ENCODE assay signal across 8 mouse cellular contexts in the genomic region with DNA sequence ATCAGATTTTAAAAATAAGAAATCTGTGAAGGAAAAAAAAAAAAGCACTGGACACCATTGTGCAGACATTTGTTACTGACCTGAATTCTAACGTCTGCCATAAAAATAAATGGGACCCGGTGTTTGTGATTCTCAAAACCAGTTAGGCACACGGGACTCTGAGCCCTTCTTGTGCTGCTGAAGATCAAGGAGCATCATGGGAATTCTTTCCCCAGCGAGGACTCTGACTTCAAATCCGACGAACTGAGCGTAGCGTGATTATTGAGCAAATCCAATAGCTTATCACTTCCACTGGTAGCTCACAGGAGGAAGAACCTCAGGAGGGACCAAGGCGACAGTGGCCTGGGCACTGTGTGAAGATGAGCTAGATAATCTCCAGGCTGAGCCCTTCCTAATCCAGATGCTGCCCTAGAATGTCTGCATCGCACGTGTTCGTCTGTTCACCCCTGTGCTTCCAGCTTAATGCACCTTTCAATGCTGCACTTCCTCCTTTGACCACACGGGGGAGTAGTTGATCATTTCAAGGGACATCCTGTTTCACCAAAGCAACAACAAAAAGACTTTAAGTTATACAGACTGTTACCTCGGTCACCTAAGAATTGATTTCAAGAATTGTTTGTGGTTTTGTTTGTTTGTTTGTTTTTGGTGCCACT. TPM values are rescaled to one million over a fixed set of nuclear protein-coding genes. Genes with fewer than 3 reads are reported as not detected.
DNase-seq lines count a peak whose midpoint lies in the region; ATAC-seq and TF ChIP-seq lines count a peak whose summit lies in the region.

No protein-coding gene starts in this region.

- peaks cover 13% of the 10 kb centered on the region for H3K36me3 ChIP-seq in liver, adult 2 months (ENCODE audit: control insufficient read depth, insufficient read depth, low read length)
- H3K36me3 ChIP-seq in neural tube, embryonic 14.5 days (ENCODE audit: control insufficient read depth, insufficient read depth, low read length), result no peaks in the 10 kb centered on the region

- H3K27ac ChIP-seq in gastrocnemius, adult 2 months, result no peak overlapping the region
- H3K27ac ChIP-seq in liver, adult 2 months (replicated peaks; ENCODE audit: insufficient read depth, low read depth, low read length), result no peak overlapping the region
- H3K27ac ChIP-seq in neural tube, embryonic 14.5 days (ENCODE audit: low read depth, low read length), result no peak overlapping the region

- peak; percentile 68 for ATAC-seq in neural tube, embryonic 14.5 days (ENCODE audit: low read depth)

- H3K9ac ChIP-seq in liver, adult 2 months (ENCODE audit: low read depth, low read length), result no peak overlapping the region
- no peak overlapping the region for H3K9ac ChIP-seq in neural tube, embryonic 14.5 days (replicated peaks; ENCODE audit: low read depth, low read length)

- intact Hi-C loops in gastrocnemius, adult 2 months (cut with DNase I), result loop anchor here (1.0 to 5.0 kb wide), 3 partner anchors 170 to 428 kb away; no protein-coding TSS in a partner anchor

- WGBS in liver, adult 2 months, result 54% methylated on average over 14 of the region's 14 CpGs
- 39% methylated on average over 14 of the region's 14 CpGs for WGBS in neural tube, embryonic 14.5 days

- TF ChIP-seq POLR2A in liver, adult 2 months (IDR thresholded peaks at IDR 0.05; ENCODE audit: extremely low read depth, insufficient read depth, low read length), result no peak

- no peaks in the 10 kb centered on the region for H3K9me3 ChIP-seq in neural tube, embryonic 14.5 days (ENCODE audit: control insufficient read depth, low read length)

- peak overlapping the region; percentile 1; the same call in 1 of the 2 replicates for H3K4me2 ChIP-seq in neural tube, embryonic 14.5 days (ENCODE audit: low read depth, low read length)

- no peak overlapping the region for H3K4me3 ChIP-seq in gastrocnemius, adult 2 months
- no peak overlapping the region for H3K4me3 ChIP-seq in liver, adult 2 months (ENCODE audit: insufficient read depth, low read depth, low read length)
- no peak overlapping the region for H3K4me3 ChIP-seq in neural tube, embryonic 14.5 days (ENCODE audit: low read depth, low read length)

- DNase-seq in 3T3-L1 (ENCODE audit: low read depth, low spot score) (peak; percentile 90), ZHBTc4 (ENCODE audit: low read depth, low spot score) (peak; percentile 86)
- peak; percentile 75 to 85 for DNase-seq in cerebellum, postnatal 36 days
- DNase-seq in gastrocnemius, adult 2 months, result peak; percentile 74
- peak; percentile 23 to 69 for DNase-seq in kidney, adult 8-10 months
- DNase-seq in liver, adult 2 months (ENCODE audit: extremely low read depth, low read depth, low spot score), result peak; percentile 50
- DNase-seq in testis, postnatal 14 days (ENCODE audit: low spot score), result peak; percentile 58

- no peaks in the 10 kb centered on the region for H3K4me1 ChIP-seq in liver, adult 2 months (ENCODE audit: control insufficient read depth, insufficient read depth, low read length)
- H3K4me1 ChIP-seq in neural tube, embryonic 14.5 days (ENCODE audit: control insufficient read depth, insufficient read depth, low read length), result no peaks in the 10 kb centered on the region

- H3K79me2 ChIP-seq in liver, adult 2 months (ENCODE audit: control insufficient read depth, insufficient read depth, low read length), result no peaks in the 10 kb centered on the region

- peak; percentile 85 for TF ChIP-seq CTCF in gastrocnemius, adult 2 months (IDR thresholded peaks at IDR 0.05)
- TF ChIP-seq CTCF in liver, adult 2 months (IDR thresholded peaks at IDR 0.05; ENCODE audit: low read depth, low read length), result peak; percentile 63

- no peaks in the 10 kb centered on the region for H3K27me3 ChIP-seq in liver, adult 2 months (ENCODE audit: control insufficient read depth, insufficient read depth, low read length)
- no peaks in the 10 kb centered on the region for H3K27me3 ChIP-seq in neural tube, embryonic 14.5 days (ENCODE audit: control insufficient read depth, insufficient read depth, low read length)

RNA-seq across cellular contexts. Expression of a gene that starts 31.9 kb away (rescaled TPM):
- total RNA-seq in gastrocnemius, adult 2 months (2021), result 1 to 10 TPM; 3.2 to 3.3 TPM
- total RNA-seq in liver, adult 2 months (2014; rRNA removed), result 39.7 and 51.4 TPM in 2 replicates
- polyA plus RNA-seq in liver, adult 2 months (2012; rRNA removed), result 9.0 and 9.6 TPM in 2 replicates
- polyA plus RNA-seq in neural tube, embryonic 14.5 days (2014; fragmentation: Nextera tagmentation; extraction: Ambion mirVana), result 4.3 and 8.1 TPM in 2 replicates

RNA-seq across cellular contexts. Expression of a gene that starts 32.1 kb away (rescaled TPM):
- total RNA-seq in gastrocnemius, adult 2 months (2021), result 1 to 10 TPM; 5.8 to 7.2 TPM
- 2.6 and 3.0 TPM in 2 replicates for total RNA-seq in liver, adult 2 months (2014; rRNA removed)
- polyA plus RNA-seq in liver, adult 2 months (2012; rRNA removed), result 0.42 and 1.2 TPM in 2 replicates
- 78.8 and 98.4 TPM in 2 replicates for polyA plus RNA-seq in neural tube, embryonic 14.5 days (2014; fragmentation: Nextera tagmentation; extraction: Ambion mirVana)
